Mouse (Mus musculus) T-helper 17 cell (primary cell): ENCODE measurements around the gene Slc10a1.

Experiments used
- in situ Hi-C, 2 experiments: fragments of 300-600 bp; cut with MboI, MseI; formaldehyde crosslinking; loops; 1 replicate in 1 of 2; 2 replicates in 1 of 2; pipeline ENCODE4 v1.15.1; 2025; ENCODE audit warnings: high pct_unique_total_duplicates in 2 of 2

The Slc10a1 gene

GRCm38 (mm10) chr12:80968605-80969004 lies at the start of gene Slc10a1:
Gene Slc10a1 (minus strand): TSS chr12:80968705.
- in situ Hi-C loops = no loop called here

- in situ Hi-C loops = no loop called here
Observed at GRCm38 (mm10) chr12:81017624-81018023, 49.1 kb upstream of the Slc10a1 start.

- in situ Hi-C loops = no loop called here
Observed at GRCm38 (mm10) chr12:81013496-81013895, 45.0 kb upstream of the Slc10a1 start.

- in situ Hi-C loops = no loop called here
Observed at GRCm38 (mm10) chr12:81011994-81012393, 43.5 kb upstream of the Slc10a1 start.

- in situ Hi-C loops = no loop called here
Observed at GRCm38 (mm10) chr12:81009813-81010212, 41.3 kb upstream of the Slc10a1 start.

GRCm38 (mm10) chr12:81002841-81003635 lies 34.5 kb upstream of the Slc10a1 start:
- in situ Hi-C loops = no loop called here

- in situ Hi-C loops = no loop called here
Observed at GRCm38 (mm10) chr12:81000924-81001323, 32.4 kb upstream of the Slc10a1 start.

- in situ Hi-C loops = no loop called here
Observed at GRCm38 (mm10) chr12:80998528-80999221, 30.2 kb upstream of the Slc10a1 start.

GRCm38 (mm10) chr12:80997652-80998051 lies 29.1 kb upstream of the Slc10a1 start:
- in situ Hi-C loops = no loop called here

GRCm38 (mm10) chr12:80995326-80995725 lies 26.8 kb upstream of the Slc10a1 start:
- in situ Hi-C loops = no loop called here

GRCm38 (mm10) chr12:80993773-80994172 lies 25.3 kb upstream of the Slc10a1 start:
- in situ Hi-C loops = no loop called here

- in situ Hi-C loops = no loop called here
Observed at GRCm38 (mm10) chr12:80992540-80993122, 24.1 kb upstream of the Slc10a1 start.

- in situ Hi-C loops = no loop called here
Observed at GRCm38 (mm10) chr12:80991806-80992205, 23.3 kb upstream of the Slc10a1 start.

GRCm38 (mm10) chr12:80990901-80991445 lies 22.5 kb upstream of the Slc10a1 start:
- in situ Hi-C loops = no loop called here

- in situ Hi-C loops = loop anchor here in 1 of 2 experiments (5.0 kb wide), 1 partner anchor 414 kb away; no protein-coding TSS in a partner anchor
Observed at GRCm38 (mm10) chr12:80988286-80988685, 19.8 kb upstream of the Slc10a1 start.

GRCm38 (mm10) chr12:80986628-80987027 lies 18.1 kb upstream of the Slc10a1 start:
- in situ Hi-C loops = loop anchor here in 1 of 2 experiments (5.0 kb wide), 1 partner anchor 416 kb away; no protein-coding TSS in a partner anchor

GRCm38 (mm10) chr12:80983695-80984094 lies 15.2 kb upstream of the Slc10a1 start:
- in situ Hi-C loops = loop anchor here (5.0 kb wide), 1 partner anchor 204 kb away; no protein-coding TSS in a partner anchor

GRCm38 (mm10) chr12:80982326-80982725 lies 13.8 kb upstream of the Slc10a1 start:
- in situ Hi-C loops = loop anchor here (5.0 kb wide), 1 partner anchor 205 kb away; no protein-coding TSS in a partner anchor

GRCm38 (mm10) chr12:80975939-80976671 lies 7.6 kb upstream of the Slc10a1 start:
- in situ Hi-C loops = no loop called here

- in situ Hi-C loops = no loop called here
Observed at GRCm38 (mm10) chr12:80971756-80972155, 3.3 kb upstream of the Slc10a1 start.

- in situ Hi-C loops = no loop called here
Observed at GRCm38 (mm10) chr12:80970181-80970705, 1.7 kb upstream of the Slc10a1 start.
